In the genomic region with DNA sequence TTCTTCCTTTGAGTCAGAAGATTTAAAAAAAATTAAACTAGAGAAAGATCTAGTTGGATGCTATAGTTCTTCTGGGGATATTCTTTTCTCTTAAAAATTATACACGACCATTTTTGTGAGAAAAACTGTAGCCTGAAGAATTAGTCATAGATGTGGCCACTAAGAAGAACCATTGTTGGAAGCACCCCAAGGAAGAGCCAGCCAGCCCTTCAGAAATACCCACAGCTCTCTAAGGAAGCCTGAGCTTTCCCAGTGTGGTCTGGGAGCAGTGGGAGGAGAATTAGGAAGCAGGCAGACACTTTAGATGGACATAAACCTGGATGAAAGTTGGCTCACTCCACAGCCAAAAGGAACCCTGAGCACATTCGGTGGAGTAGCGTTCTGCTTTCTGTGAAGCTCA, we compare ENCODE assay signal across 21 mouse cellular contexts. TPM values are rescaled to one million over a fixed set of nuclear protein-coding genes. Genes with fewer than 3 reads are reported as not detected.
A peak's percentile ranks its signal among the peaks of the same experiment; 100 is the strongest.
DNase-seq lines count a peak whose midpoint lies in the region; ATAC-seq and TF ChIP-seq lines count a peak whose summit lies in the region.
"Had no signal": no experiment of that assay in that cellular context is flagged by ENCODE, and none has a peak within 500 bp of the region (broad histone marks: within the 10 kb centered on the region; RNA-seq: fewer than 3 reads in every experiment).

No protein-coding gene starts in this region.

- 49% methylated on average over 3 of the region's 3 CpGs for WGBS in intestine, embryonic 15.5 days
- 64% methylated on average over 3 of the region's 3 CpGs for WGBS in intestine, postnatal 0 days
- WGBS in midbrain, embryonic 11.5 days: 62% methylated on average over 3 of the region's 3 CpGs
- WGBS in midbrain, embryonic 13.5 days: 66% methylated on average over 3 of the region's 3 CpGs
- WGBS in embryonic facial prominence, embryonic 14.5 days: 41% methylated on average over 3 of the region's 3 CpGs

- ATAC-seq in intestine, embryonic 15.5 days: no peak
- ATAC-seq in intestine, postnatal 0 days: no peak
- no peak for ATAC-seq in midbrain, embryonic 11.5 days (ENCODE audit: low FRiP score)
- no peak for ATAC-seq in midbrain, embryonic 13.5 days
- ATAC-seq in embryonic facial prominence, embryonic 14.5 days (ENCODE audit: low read depth): no peak

- no peaks in the 10 kb centered on the region for H3K27me3 ChIP-seq in intestine, embryonic 15.5 days (replicated peaks)
- no peaks in the 10 kb centered on the region for H3K27me3 ChIP-seq in intestine, postnatal 0 days (replicated peaks; ENCODE audit: control insufficient read depth, insufficient read depth, low read length)
- H3K27me3 ChIP-seq in midbrain, embryonic 11.5 days (ENCODE audit: control insufficient read depth, insufficient read depth, low read length): no peaks in the 10 kb centered on the region; the same call in 1 of the 2 replicates
- H3K27me3 ChIP-seq in midbrain, embryonic 13.5 days: no peaks in the 10 kb centered on the region
- H3K27me3 ChIP-seq in embryonic facial prominence, embryonic 14.5 days (replicated peaks; ENCODE audit: control insufficient read depth, insufficient read depth, low read length): no peaks in the 10 kb centered on the region
- H3K27me3 ChIP-seq: forebrain, embryonic 12.5 days; hindbrain, embryonic 13.5 days had no signal

- H3K4me2 ChIP-seq in intestine, embryonic 15.5 days (replicated peaks): 0 out of 2 replicates have a peak overlapping the region, but pooled peaks have one; percentile 15
- no peak overlapping the region for H3K4me2 ChIP-seq in intestine, postnatal 0 days (replicated peaks; ENCODE audit: low read depth)
- no peak overlapping the region for H3K4me2 ChIP-seq in midbrain, embryonic 11.5 days
- H3K4me2 ChIP-seq in midbrain, embryonic 13.5 days (replicated peaks): no peak overlapping the region
- H3K4me2 ChIP-seq in embryonic facial prominence, embryonic 14.5 days (ENCODE audit: low read depth, low read length): 0 out of 2 replicates have a peak overlapping the region, but pooled peaks have one; percentile 5
- H3K4me2 ChIP-seq: forebrain, embryonic 12.5 days; hindbrain, embryonic 13.5 days; liver, embryonic 13.5 days had no signal

- DNase-seq in midbrain, embryonic 11.5 days (ENCODE audit: low spot score, missing footprints): peak; percentile 33
- no peak for DNase-seq in embryonic facial prominence, embryonic 14.5 days (ENCODE audit: low spot score)
- no peak for DNase-seq in retina, postnatal 1 day
- no peak for DNase-seq in left cerebral cortex, adult 18-20 months (ENCODE audit: low spot score in 2 of 2)
- DNase-seq: adrenal gland, postnatal 25 days; cerebellum, adult 18-20 months; cerebellum, postnatal 25 days; gastrocnemius, postnatal 14 days; heart, postnatal 14 days; kidney, postnatal 10 days; liver, embryonic 13.5 days had no signal

- H3K9me3 ChIP-seq in intestine, embryonic 15.5 days: no peaks in the 10 kb centered on the region
- no peaks in the 10 kb centered on the region for H3K9me3 ChIP-seq in intestine, postnatal 0 days (ENCODE audit: control insufficient read depth)
- no peaks in the 10 kb centered on the region for H3K9me3 ChIP-seq in midbrain, embryonic 11.5 days (ENCODE audit: control insufficient read depth, low read length)
- no peaks in the 10 kb centered on the region for H3K9me3 ChIP-seq in midbrain, embryonic 13.5 days
- H3K9me3 ChIP-seq in embryonic facial prominence, embryonic 14.5 days (ENCODE audit: control insufficient read depth, low read length): no peaks in the 10 kb centered on the region
- H3K9me3 ChIP-seq: forebrain, embryonic 12.5 days; G1E; hindbrain, embryonic 13.5 days; liver, embryonic 13.5 days had no signal

- no peak overlapping the region for H3K27ac ChIP-seq in intestine, embryonic 15.5 days
- H3K27ac ChIP-seq in intestine, postnatal 0 days (ENCODE audit: low read depth, low read length): no peak overlapping the region
- H3K27ac ChIP-seq in midbrain, embryonic 11.5 days (ENCODE audit: low read depth, low read length): no peak overlapping the region
- no peak overlapping the region for H3K27ac ChIP-seq in midbrain, embryonic 13.5 days
- no peak overlapping the region for H3K27ac ChIP-seq in embryonic facial prominence, embryonic 14.5 days (replicated peaks; ENCODE audit: low read depth, low read length)
- H3K27ac ChIP-seq: forebrain, embryonic 12.5 days; heart, adult 2 months; hindbrain, embryonic 13.5 days; left cerebral cortex, adult 2 months; liver, embryonic 13.5 days; stomach, postnatal 0 days had no signal

- no peaks in the 10 kb centered on the region for H3K36me3 ChIP-seq in intestine, embryonic 15.5 days
- no peaks in the 10 kb centered on the region for H3K36me3 ChIP-seq in intestine, postnatal 0 days (ENCODE audit: control insufficient read depth, insufficient read depth)
- no peaks in the 10 kb centered on the region for H3K36me3 ChIP-seq in midbrain, embryonic 11.5 days (ENCODE audit: control insufficient read depth, insufficient read depth, low read length)
- H3K36me3 ChIP-seq in midbrain, embryonic 13.5 days: no peaks in the 10 kb centered on the region
- no peaks in the 10 kb centered on the region for H3K36me3 ChIP-seq in embryonic facial prominence, embryonic 14.5 days (ENCODE audit: control insufficient read depth, insufficient read depth, low read length)
- H3K36me3 ChIP-seq: forebrain, embryonic 12.5 days; G1E; hindbrain, embryonic 13.5 days; liver, embryonic 13.5 days had no signal

- H3K4me1 ChIP-seq in intestine, embryonic 15.5 days (replicated peaks): peaks cover 17% of the 10 kb centered on the region
- peaks cover 6% of the 10 kb centered on the region; the same call in 1 of the 2 replicates for H3K4me1 ChIP-seq in intestine, postnatal 0 days (replicated peaks; ENCODE audit: control insufficient read depth, insufficient read depth, low read length)
- peaks cover 4% of the 10 kb centered on the region for H3K4me1 ChIP-seq in midbrain, embryonic 11.5 days (ENCODE audit: control insufficient read depth, insufficient read depth, low read length)
- no peaks in the 10 kb centered on the region for H3K4me1 ChIP-seq in midbrain, embryonic 13.5 days (replicated peaks)
- H3K4me1 ChIP-seq in embryonic facial prominence, embryonic 14.5 days (ENCODE audit: control insufficient read depth, insufficient read depth, low read length): no peaks in the 10 kb centered on the region
- H3K4me1 ChIP-seq: hindbrain, embryonic 13.5 days had no signal

- H3K4me3 ChIP-seq in intestine, embryonic 15.5 days (replicated peaks): no peak overlapping the region
- no peak overlapping the region for H3K4me3 ChIP-seq in intestine, postnatal 0 days (ENCODE audit: low read depth, low read length)
- no peak overlapping the region for H3K4me3 ChIP-seq in midbrain, embryonic 11.5 days (ENCODE audit: low read depth, low read length)
- no peak overlapping the region for H3K4me3 ChIP-seq in midbrain, embryonic 13.5 days (replicated peaks)
- H3K4me3 ChIP-seq in embryonic facial prominence, embryonic 14.5 days (ENCODE audit: low read depth, low read length): no peak overlapping the region
- H3K4me3 ChIP-seq: forebrain, embryonic 12.5 days; heart, adult 2 months; hindbrain, embryonic 13.5 days; left cerebral cortex, adult 2 months; liver, embryonic 13.5 days had no signal

- no peak for TF ChIP-seq CTCF in intestine, postnatal 0 days (IDR thresholded peaks at IDR 0.05; ENCODE audit: low read depth)

- H3K9ac ChIP-seq in intestine, embryonic 15.5 days: no peak overlapping the region
- no peak overlapping the region for H3K9ac ChIP-seq in intestine, postnatal 0 days (ENCODE audit: low read depth, low read length)
- no peak overlapping the region for H3K9ac ChIP-seq in midbrain, embryonic 11.5 days (ENCODE audit: low read length)
- H3K9ac ChIP-seq in midbrain, embryonic 13.5 days (replicated peaks): no peak overlapping the region
- no peak overlapping the region for H3K9ac ChIP-seq in embryonic facial prominence, embryonic 14.5 days (ENCODE audit: low read depth, low read length)
- H3K9ac ChIP-seq: forebrain, embryonic 12.5 days; hindbrain, embryonic 13.5 days; liver, embryonic 13.5 days had no signal

RNA-seq across cellular contexts. Expression of gene Atf3, which starts 40.7 kb away (rescaled TPM):
- polyA plus RNA-seq in intestine, embryonic 15.5 days (2015; fragmentation: Nextera tagmentation; extraction: Ambion mirVana): 4.1 and 4.9 TPM in 2 replicates
- 5.0 and 6.7 TPM in 2 replicates for polyA plus RNA-seq in intestine, postnatal 0 days (2015; fragmentation: Nextera tagmentation; extraction: Ambion mirVana)
- 3.8 and 4.6 TPM in 2 replicates for polyA plus RNA-seq in midbrain, embryonic 11.5 days (2014; fragmentation: Nextera tagmentation; extraction: Ambion mirVana)
- 0.83 and 1.2 TPM in 2 replicates for polyA plus RNA-seq in midbrain, embryonic 13.5 days (2015; fragmentation: Nextera tagmentation; extraction: Ambion mirVana)
- polyA plus RNA-seq in embryonic facial prominence, embryonic 14.5 days (2014; fragmentation: Nextera tagmentation; extraction: Ambion mirVana): 4.3 and 4.9 TPM in 2 replicates
- 1 to 10 TPM in 1 of 2 experiments, under 1 TPM in 1; 0.91 to 3.1 TPM for total RNA-seq in left cerebral cortex, adult 18-20 months (2021)
- polyA plus RNA-seq: G1E; inflammation-experienced regulatory T-cells, adult 6 months had no signal

RNA-seq across cellular contexts. Expression of gene Nenf, which starts 59.5 kb away (rescaled TPM):
- polyA plus RNA-seq in intestine, embryonic 15.5 days (2015; fragmentation: Nextera tagmentation; extraction: Ambion mirVana): 91.3 and 94.3 TPM in 2 replicates
- polyA plus RNA-seq in intestine, postnatal 0 days (2015; fragmentation: Nextera tagmentation; extraction: Ambion mirVana): 171 and 174 TPM in 2 replicates
- polyA plus RNA-seq in midbrain, embryonic 11.5 days (2014; fragmentation: Nextera tagmentation; extraction: Ambion mirVana): 70.5 and 77.9 TPM in 2 replicates
- polyA plus RNA-seq in midbrain, embryonic 13.5 days (2015; fragmentation: Nextera tagmentation; extraction: Ambion mirVana): 81.7 and 87.5 TPM in 2 replicates
- polyA plus RNA-seq in embryonic facial prominence, embryonic 14.5 days (2014; fragmentation: Nextera tagmentation; extraction: Ambion mirVana): 138 and 141 TPM in 2 replicates
- 10 to 100 TPM; 76.1 to 80.3 TPM for total RNA-seq in left cerebral cortex, adult 18-20 months (2021)

Comparison
In these comparisons a context has a peak if more than half of its experiments do, and no peak if none do; other contexts are left out.
1. H3K4me2 ChIP-seq: peak in intestine, embryonic 15.5 days (single experiment) and embryonic facial prominence, embryonic 14.5 days (single experiment); none in intestine, postnatal 0 days (single experiment), midbrain, embryonic 11.5 days (single experiment) and midbrain, embryonic 13.5 days (single experiment).